Mouse (Mus musculus) 3T3-L1 (cell line): ENCODE results near the gene Btnl4.

Source experiments
- DNase-seq: peaks from one replicate; pipeline ENCODE4 v3.0.0-alpha.2; 2015; ENCODE audit warnings: low read depth, low spot score

Btnl4 gene

DNA sequence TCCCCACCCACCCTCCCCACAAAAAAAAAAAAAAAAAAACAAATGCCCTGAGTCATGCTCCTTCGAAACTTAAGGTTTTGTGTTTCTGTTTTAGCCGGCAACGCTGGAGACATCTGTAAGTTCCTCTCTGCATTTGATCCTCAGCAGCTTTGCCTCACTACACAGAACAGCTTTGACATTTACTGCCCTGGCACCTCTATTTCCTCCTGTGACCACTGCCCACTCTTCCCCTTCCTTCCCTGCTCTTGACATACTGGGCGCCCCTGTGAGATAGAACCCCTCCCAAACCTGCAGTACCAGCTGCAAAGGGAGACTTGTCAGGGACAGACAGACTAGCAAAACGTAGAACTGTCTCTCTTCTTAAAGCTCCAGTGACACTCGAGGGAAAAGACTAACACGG lies 39.5 kb downstream of the Btnl4 start:
- DNase-seq: no peak

DNA sequence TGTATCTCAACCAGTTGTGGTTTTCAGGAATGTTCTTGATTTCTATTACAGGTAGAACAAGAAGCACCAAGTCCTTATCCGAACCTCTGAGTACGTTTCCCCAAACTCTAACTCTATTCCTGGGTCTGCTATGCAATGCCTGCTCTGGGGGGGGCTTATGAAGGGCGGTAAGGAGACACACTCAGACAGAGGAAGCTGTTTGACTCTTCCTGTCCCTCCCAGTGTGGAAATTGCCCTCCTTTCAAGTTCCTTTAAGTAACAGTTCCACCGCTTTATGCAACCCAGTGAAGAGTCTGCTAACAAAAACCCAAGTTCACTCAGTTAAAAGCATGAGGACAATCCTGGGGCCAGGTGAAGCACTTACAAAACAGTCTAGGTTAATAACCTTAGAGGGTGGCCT lies 40.0 kb downstream of the Btnl4 start:
- no peak for DNase-seq

DNA sequence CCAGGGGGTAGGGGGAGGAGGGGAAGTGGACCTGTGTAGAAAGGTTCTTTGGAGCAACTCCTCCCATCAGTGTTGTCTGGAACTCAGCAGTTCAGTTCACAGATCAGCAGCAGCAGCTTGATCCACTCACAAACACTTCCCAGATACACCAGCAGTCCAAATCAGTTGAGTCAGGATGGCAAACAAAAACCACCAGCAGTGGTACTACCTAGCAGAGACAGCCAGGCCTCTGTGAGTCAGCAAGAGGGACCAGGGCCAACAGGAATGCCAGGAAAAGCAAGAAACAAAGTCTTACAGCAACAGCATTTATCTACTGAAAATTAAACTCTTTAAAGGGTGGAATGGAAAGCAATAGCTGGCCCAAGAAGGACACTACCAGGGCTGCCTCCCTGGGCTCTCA lies 49.5 kb downstream of the Btnl4 start:
- DNase-seq: peak; percentile 35

DNA sequence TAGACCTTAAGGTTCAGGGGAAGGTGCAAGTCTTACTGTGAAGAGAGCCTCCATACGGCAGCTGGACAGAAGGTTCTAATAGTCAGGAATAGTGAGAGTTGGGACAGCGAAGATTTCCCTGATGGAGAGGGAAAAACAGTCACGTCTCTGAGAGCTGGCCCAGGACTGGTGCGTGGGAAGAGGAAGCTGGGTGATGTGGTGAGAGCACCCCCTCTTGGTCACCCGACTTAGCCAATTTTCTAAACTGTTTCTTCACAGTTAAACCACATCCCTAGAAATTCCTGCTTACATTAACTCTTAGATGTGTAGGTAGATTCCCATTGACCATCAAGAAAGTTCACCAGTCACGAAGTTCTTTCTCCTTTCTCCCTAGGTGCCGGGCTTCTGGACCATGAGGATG lies 57.1 kb downstream of the Btnl4 start:
- no peak for DNase-seq
